Mouse (Mus musculus): Measurements from ENCODE around the gene Fam168a. TPM values are rescaled to one million over a fixed set of nuclear protein-coding genes. Genes with fewer than 3 reads are reported as not detected.

Gene Fam168a
- 123 and 126 TPM in 2 replicates for polyA plus RNA-seq (2012; rRNA removed)

- H3K27ac ChIP-seq (ENCODE audit: insufficient read depth, low read length) = peak within 1 kb of the TSS; percentile 92
- no peak for TF ChIP-seq CTCF (IDR thresholded peaks at IDR 0.05; ENCODE audit: extremely low read depth, insufficient read depth, low read length)
- peak; percentile 97 for TF ChIP-seq POLR2A (IDR thresholded peaks at IDR 0.05; ENCODE audit: extremely low read depth, insufficient read depth, low read length)
- H3K4me1 ChIP-seq (ENCODE audit: control insufficient read depth, insufficient read depth, low read length) = no peaks in the 10 kb centered on the region; the same call in 1 of the 2 replicates
- peak within 1 kb of the TSS; percentile 58 for H3K4me3 ChIP-seq (ENCODE audit: insufficient read depth, low read length)
Measured at GRCm38 (mm10) chr7:100706143-100706841, at the start of gene Fam168a. Gene Fam168a, plus strand, starts transcription at chr7:100706635.

DNA sequence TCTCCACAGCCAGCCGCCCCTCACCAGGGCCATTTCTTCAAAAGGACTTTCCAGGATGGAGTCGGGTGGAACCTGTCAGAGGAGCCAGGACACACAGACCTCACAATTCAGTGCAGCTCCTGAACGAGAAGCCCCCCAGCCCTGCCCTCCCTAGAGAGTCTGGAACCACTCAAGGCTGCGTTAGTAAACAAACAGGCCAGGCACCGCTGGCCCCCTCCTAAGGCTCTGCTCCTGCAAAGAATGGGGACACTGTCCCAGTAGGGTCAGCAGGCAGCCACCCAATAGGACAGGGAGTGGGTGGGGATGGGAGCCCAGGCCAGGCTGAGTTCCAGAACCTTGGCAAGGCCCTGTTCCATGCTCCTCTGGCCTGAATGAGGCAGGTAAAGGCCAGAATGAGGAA, 49.7 kb upstream of the Fam168a start:
- Histone ChIP-seq H3K4me1 (ENCODE audit: control insufficient read depth, insufficient read depth, low read length) (no peaks in the 10 kb centered on the region), H3K27ac (ENCODE audit: insufficient read depth, low read length) (peak overlapping the region; percentile 96), H3K4me3 (ENCODE audit: insufficient read depth, low read length) (peak overlapping the region; percentile 44)
- TF ChIP-seq CTCF (IDR thresholded peaks at IDR 0.05; ENCODE audit: extremely low read depth, insufficient read depth, low read length) (no peak), POLR2A (IDR thresholded peaks at IDR 0.05; ENCODE audit: extremely low read depth, insufficient read depth, low read length) (peak; percentile 35; the same call in 1 of the 2 replicates)

GRCm38 (mm10) chr7:100658093-100658578, 48.3 kb upstream of the Fam168a start:
- TF ChIP-seq POLR2A (IDR thresholded peaks at IDR 0.05; ENCODE audit: extremely low read depth, insufficient read depth, low read length) (peak; percentile 22; the same call in 1 of the 2 replicates), CTCF (IDR thresholded peaks at IDR 0.05; ENCODE audit: extremely low read depth, insufficient read depth, low read length) (no peak)
- no peaks in the 10 kb centered on the region for H3K4me1 ChIP-seq (ENCODE audit: control insufficient read depth, insufficient read depth, low read length)
- peak overlapping the region; percentile 9; the same call in 1 of the 2 replicates for H3K27ac ChIP-seq (ENCODE audit: insufficient read depth, low read length)
- peak overlapping the region; percentile 21 for H3K4me3 ChIP-seq (ENCODE audit: insufficient read depth, low read length)

DNA sequence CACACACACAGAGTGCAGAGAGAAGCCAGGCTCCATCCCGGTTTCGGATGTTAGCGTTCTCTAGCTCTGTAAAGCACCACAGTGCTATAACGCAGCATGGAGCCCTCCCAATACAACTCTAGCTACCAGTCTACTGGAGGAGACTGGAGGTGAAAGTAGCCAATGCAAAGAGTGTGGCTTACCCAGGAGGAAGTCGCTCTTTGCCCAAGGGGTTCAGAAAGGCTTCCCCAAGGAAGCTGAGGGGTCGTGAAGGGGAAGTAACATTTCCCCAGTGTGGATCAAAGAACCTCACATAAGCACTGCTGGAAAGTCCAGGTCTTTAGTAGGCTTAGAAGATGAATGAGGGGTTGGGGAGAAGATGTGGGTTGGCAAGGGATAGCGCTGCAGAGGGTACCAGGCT, 45.2 kb upstream of the Fam168a start:
- TF ChIP-seq POLR2A (IDR thresholded peaks at IDR 0.05; ENCODE audit: extremely low read depth, insufficient read depth, low read length) = no peak
- TF ChIP-seq CTCF (IDR thresholded peaks at IDR 0.05; ENCODE audit: extremely low read depth, insufficient read depth, low read length) = no peak
- Histone ChIP-seq H3K4me3 (ENCODE audit: insufficient read depth, low read length) (no peak overlapping the region), H3K27ac (ENCODE audit: insufficient read depth, low read length) (no peak overlapping the region), H3K4me1 (ENCODE audit: control insufficient read depth, insufficient read depth, low read length) (peaks cover 3% of the 10 kb centered on the region)

DNA sequence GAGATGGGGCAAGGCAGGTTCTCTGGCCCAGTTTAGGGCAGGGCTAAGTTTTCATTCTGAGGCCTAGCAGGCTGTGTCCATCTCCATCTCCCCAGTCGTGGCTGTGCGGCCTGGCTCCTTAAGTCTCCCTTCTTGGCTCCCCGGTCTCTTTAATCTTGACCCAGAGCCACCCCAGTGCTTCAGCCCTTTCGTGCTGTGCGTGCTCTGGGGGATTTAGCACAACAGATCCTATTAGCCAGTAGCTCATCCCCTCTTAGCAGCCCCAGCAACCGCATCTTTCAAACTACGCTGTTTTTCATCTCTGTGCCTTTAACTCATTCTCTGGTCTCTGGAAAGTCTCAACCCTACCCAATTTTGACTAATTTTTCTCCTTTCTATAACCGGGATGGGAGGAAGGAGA, 44.2 kb upstream of the Fam168a start, which contains the start of gene Plekhb1:
Plekhb1 (minus strand) TSS at position 184 of the 400 bp plus-strand sequence.
- no peak within 1 kb of the TSS for H3K4me3 ChIP-seq (ENCODE audit: insufficient read depth, low read length)
- no peak within 1 kb of the TSS for H3K27ac ChIP-seq (ENCODE audit: insufficient read depth, low read length)

DNA sequence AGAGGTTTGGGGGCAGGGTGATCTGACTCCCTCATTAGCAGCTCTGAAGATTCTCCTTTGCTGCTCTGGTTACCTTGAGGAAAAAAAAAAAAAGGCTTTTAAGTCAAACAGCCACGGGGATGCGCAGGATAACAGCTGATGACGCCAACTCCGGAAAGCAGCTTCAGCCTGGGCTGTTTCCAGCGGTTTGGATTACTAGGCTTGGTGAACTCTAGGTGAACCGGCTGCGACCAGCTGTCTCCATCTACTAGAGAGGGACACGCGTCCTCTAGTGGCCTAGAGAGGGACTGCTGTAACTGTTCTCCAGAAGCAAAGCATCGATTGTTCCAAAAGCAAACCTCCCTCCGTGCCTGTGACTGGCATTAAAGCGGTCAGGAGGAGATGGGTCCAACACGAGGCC, 43.2 kb upstream of the Fam168a start:
- Histone ChIP-seq H3K27ac (ENCODE audit: insufficient read depth, low read length) (no peak overlapping the region), H3K4me1 (ENCODE audit: control insufficient read depth, insufficient read depth, low read length) (peaks cover 3% of the 10 kb centered on the region), H3K4me3 (ENCODE audit: insufficient read depth, low read length) (no peak overlapping the region)
- TF ChIP-seq CTCF (IDR thresholded peaks at IDR 0.05; ENCODE audit: extremely low read depth, insufficient read depth, low read length) (peak; percentile 96), POLR2A (IDR thresholded peaks at IDR 0.05; ENCODE audit: extremely low read depth, insufficient read depth, low read length) (no peak)

More for the DNA sequence above, 44.2 kb upstream of the Fam168a start, which contains the start of gene Plekhb1:
- TF ChIP-seq CTCF (IDR thresholded peaks at IDR 0.05; ENCODE audit: extremely low read depth, insufficient read depth, low read length) (no peak), POLR2A (IDR thresholded peaks at IDR 0.05; ENCODE audit: extremely low read depth, insufficient read depth, low read length) (no peak)
- H3K4me1 ChIP-seq (ENCODE audit: control insufficient read depth, insufficient read depth, low read length) = peaks cover 3% of the 10 kb centered on the region

DNA sequence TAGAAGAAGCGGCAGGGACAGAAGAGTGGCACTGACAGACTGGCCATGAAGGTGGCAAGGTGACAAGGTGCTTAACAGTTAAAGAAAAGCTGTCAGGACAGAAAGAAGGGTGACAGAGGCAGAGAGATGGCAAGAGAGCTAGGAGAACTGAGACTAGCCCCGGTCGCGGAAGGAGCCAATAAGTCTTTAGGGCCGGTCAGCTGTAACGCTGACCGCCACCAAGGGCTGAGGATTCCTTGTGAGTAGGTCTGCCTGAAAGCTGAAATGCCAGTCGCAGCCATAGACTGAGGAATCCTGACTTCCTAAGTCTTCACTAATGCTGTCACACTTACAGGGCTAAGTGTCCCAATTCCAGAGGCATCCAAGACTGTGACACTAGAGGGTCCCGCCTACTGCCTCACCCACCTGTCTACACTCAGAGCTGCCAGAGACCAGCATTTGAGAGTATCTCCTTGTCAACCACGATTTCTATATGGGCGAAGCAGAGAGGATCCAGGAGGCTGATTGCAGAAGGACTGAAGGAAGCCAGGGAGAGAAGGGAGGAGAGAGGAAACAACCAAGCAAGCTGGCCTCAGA, 42.6 kb upstream of the Fam168a start:
- Histone ChIP-seq H3K4me1 (ENCODE audit: control insufficient read depth, insufficient read depth, low read length) (peaks cover 3% of the 10 kb centered on the region), H3K27ac (ENCODE audit: insufficient read depth, low read length) (no peak overlapping the region), H3K4me3 (ENCODE audit: insufficient read depth, low read length) (no peak overlapping the region)
- TF ChIP-seq CTCF (IDR thresholded peaks at IDR 0.05; ENCODE audit: extremely low read depth, insufficient read depth, low read length) = no peak
- no peak for TF ChIP-seq POLR2A (IDR thresholded peaks at IDR 0.05; ENCODE audit: extremely low read depth, insufficient read depth, low read length)

- no peak for TF ChIP-seq POLR2A (IDR thresholded peaks at IDR 0.05; ENCODE audit: extremely low read depth, insufficient read depth, low read length)
- no peak for TF ChIP-seq CTCF (IDR thresholded peaks at IDR 0.05; ENCODE audit: extremely low read depth, insufficient read depth, low read length)
- no peak overlapping the region for H3K4me3 ChIP-seq (ENCODE audit: insufficient read depth, low read length)
- peak overlapping the region; percentile 51; the same call in 1 of the 2 replicates for H3K27ac ChIP-seq (ENCODE audit: insufficient read depth, low read length)
- 0 out of 2 replicates have a peak, but pooled peaks cover 3% of the 10 kb centered on the region for H3K4me1 ChIP-seq (ENCODE audit: control insufficient read depth, insufficient read depth, low read length)
Measured at GRCm38 (mm10) chr7:100670646-100671045, 35.8 kb upstream of the Fam168a start.

- Histone ChIP-seq H3K4me1 (ENCODE audit: control insufficient read depth, insufficient read depth, low read length) (0 out of 2 replicates have a peak, but pooled peaks cover 3% of the 10 kb centered on the region), H3K27ac (ENCODE audit: insufficient read depth, low read length) (no peak overlapping the region), H3K4me3 (ENCODE audit: insufficient read depth, low read length) (no peak overlapping the region)
- TF ChIP-seq POLR2A (IDR thresholded peaks at IDR 0.05; ENCODE audit: extremely low read depth, insufficient read depth, low read length) (no peak), CTCF (IDR thresholded peaks at IDR 0.05; ENCODE audit: extremely low read depth, insufficient read depth, low read length) (no peak)
Measured at GRCm38 (mm10) chr7:100673452-100673851, 33.0 kb upstream of the Fam168a start.

Data from cortical plate, adult 2 months (tissue).